Mouse (Mus musculus): Measurements from ENCODE around the gene Sbno2.

Sbno2 gene

DNA sequence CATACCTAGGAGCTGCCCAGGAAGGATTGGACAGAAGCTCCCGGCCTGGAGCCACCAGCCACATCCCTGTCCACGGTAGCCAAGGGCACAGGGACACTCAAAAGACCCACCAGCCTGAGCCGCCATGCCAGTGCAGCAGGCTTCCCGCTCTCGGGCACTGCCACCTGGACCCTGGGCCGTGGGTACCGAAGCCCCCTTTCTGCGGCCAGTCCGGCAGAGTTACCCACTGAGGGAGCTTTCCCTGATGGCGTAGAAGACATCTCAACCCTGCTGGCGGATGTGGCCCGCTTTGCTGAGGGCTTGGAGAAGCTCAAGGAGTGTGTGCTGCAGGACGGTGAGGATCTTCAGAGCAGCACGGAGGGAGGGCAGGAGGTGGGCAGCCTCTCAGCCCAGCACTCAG is 87.6 kb downstream of the Sbno2 start:
- DNase-seq (ENCODE audit: low spot score): no peak

- DNase-seq (ENCODE audit: low spot score): no peak
These were observed 88.0 kb downstream of the Sbno2 start for GRCm38 (mm10) chr10:80017361-80017760.

DNA sequence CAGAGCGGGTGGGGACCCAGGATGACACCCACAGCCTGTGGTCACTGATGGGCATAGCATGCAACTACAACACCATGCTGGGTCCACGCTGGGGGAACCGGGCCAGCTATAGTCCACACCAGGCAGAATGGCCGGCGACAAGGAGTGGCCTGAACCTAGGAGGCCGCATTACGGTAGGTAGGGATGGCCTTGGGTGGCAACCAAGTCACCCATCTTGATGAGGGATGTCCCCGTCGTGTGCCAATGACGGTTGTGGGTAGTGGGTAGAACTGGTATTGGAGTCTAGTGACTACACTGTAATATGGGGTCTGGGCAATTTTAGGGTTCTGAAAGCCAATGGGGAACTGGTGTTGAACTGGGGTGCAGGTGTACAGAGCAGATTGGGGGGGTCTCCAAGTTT is 88.4 kb downstream of the Sbno2 start:
- DNase-seq (ENCODE audit: low spot score): no peak

GRCm38 (mm10) chr10:80016511-80016910 is 88.9 kb downstream of the Sbno2 start, which contains the start of gene Arhgap45:
TSS of gene Arhgap45 (plus strand) at chr10:80016653.
- DNase-seq (ENCODE audit: low spot score): no peak

- DNase-seq (ENCODE audit: low spot score): no peak
These were observed 89.8 kb downstream of the Sbno2 start for GRCm38 (mm10) chr10:80015583-80015982.

GRCm38 (mm10) chr10:80014484-80015290 is 90.7 kb downstream of the Sbno2 start:
- DNase-seq (ENCODE audit: low spot score): no peak

GRCm38 (mm10) chr10:80013609-80014008 is 91.8 kb downstream of the Sbno2 start:
- no peak for DNase-seq (ENCODE audit: low spot score)

- no peak for DNase-seq (ENCODE audit: low spot score)
These were observed 93.6 kb downstream of the Sbno2 start for GRCm38 (mm10) chr10:80011740-80012139.
